Mouse (Mus musculus) forebrain, embryonic 16.5 days (tissue): ENCODE measurements at regions not wholly inside any gene's neighbourhood (a gene's known extent, or its start where the extent isn't known, plus 50 kb on each side); places are given as distances from the start of the nearest gene placed in this dataset.
A peak's percentile ranks its signal among the peaks of the same experiment; 100 is the strongest.

Experiments used
- ATAC-seq: fragments of 200-750 bp; cut with Nextera tagmentation; 2 replicates; pipeline ENCODE4 v1.8.0; 2017; ENCODE audit warnings: mild to moderate bottlenecking, moderate library complexity
- H3K27ac ChIP-seq: fragments of 300-500 bp; sonication (generic); 2 replicates; pipeline ENCODE4 v1.5.1; 2014; ENCODE audit warnings: low read length, control low read depth
- H3K27me3 ChIP-seq: fragments of 300-500 bp; sonication (generic); replicated peaks from 2 replicates; pipeline ENCODE4 v1.6.1; 2014; ENCODE audit warnings: low read length; ENCODE audit not compliant: control insufficient read depth, insufficient read depth
- H3K36me3 ChIP-seq: fragments of 300-500 bp; sonication (generic); 2 replicates; pipeline ENCODE4 v1.6.1; 2014; ENCODE audit not compliant: control insufficient read depth, insufficient read depth
- H3K4me1 ChIP-seq: fragments of 300-500 bp; sonication (generic); replicated peaks from 2 replicates; pipeline ENCODE4 v1.6.1; 2014; ENCODE audit warnings: low read length; ENCODE audit not compliant: control insufficient read depth, insufficient read depth
- H3K4me2 ChIP-seq: fragments of 300-500 bp; sonication (generic); 2 replicates; pipeline ENCODE4 v1.6.1; 2014; ENCODE audit warnings: mild to moderate bottlenecking, low read length, control low read depth
- H3K4me3 ChIP-seq: fragments of 300-500 bp; sonication (generic); replicated peaks from 2 replicates; pipeline ENCODE4 v1.5.1; 2014; ENCODE audit warnings: mild to moderate bottlenecking, low read length, control low read depth
- H3K9ac ChIP-seq: fragments of 300-500 bp; sonication (generic); replicated peaks from 2 replicates; pipeline ENCODE4 v1.6.1; 2014; ENCODE audit warnings: low read depth, low read length, control low read depth
- H3K9me3 ChIP-seq: fragments of 300-500 bp; sonication (generic); 2 replicates; pipeline ENCODE4 v1.6.1; 2016; ENCODE audit warnings: low read length; ENCODE audit not compliant: control insufficient read depth
- WGBS: fragments of 180-500 bp; shearing (Covaris S2); extraction: QIAGEN DNeasy Blood & Tissue Kit; methylation state at CpG from one replicate; pipeline ENCODE4 v1.1.7; 2014; 5-methylcytosine and 5-hydroxymethylcytosine counted together

DNA sequence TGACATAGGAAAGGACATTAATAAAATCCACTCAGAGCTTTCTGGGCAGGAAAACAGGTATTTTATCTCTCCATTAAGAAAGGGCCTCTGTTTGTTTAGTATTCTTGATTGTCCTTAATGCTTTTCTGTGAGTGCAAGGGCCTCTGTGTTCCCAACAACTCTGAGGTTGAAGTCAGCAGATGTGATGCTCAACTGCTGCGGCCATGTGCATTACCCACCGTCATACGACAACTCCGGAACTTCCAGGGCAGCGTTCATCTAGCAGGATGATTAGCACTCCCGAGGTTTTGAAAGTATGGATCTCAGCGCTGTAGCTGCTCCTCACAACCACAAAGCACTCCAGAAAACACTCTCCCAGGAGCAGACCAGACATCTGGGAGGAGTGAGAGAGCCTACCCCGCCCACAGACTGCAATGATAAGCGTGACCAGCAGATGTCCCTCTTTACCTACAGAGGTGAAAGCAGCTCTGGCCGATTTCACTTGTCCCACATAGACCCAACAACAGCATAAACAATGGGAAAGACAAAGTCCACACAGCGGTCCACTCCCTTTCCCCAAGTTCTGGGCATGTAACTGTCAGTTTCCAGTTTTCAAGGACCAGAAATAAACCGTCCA, 1719.7 kb upstream of the Impad1 start:
- Histone ChIP-seq H3K9me3 (no peaks in the 10 kb centered on the region), H3K27me3 (no peaks in the 10 kb centered on the region), H3K9ac (no peak overlapping the region), H3K4me3 (peak overlapping the region; percentile 20), H3K4me2 (peak overlapping the region; percentile 45), H3K27ac (no peak overlapping the region), H3K4me1 (peaks cover 9% of the 10 kb centered on the region), H3K36me3 (no peaks in the 10 kb centered on the region)
- peak; percentile 85 for ATAC-seq
- WGBS: 19% methylated on average over 12 of the region's 12 CpGs

DNA sequence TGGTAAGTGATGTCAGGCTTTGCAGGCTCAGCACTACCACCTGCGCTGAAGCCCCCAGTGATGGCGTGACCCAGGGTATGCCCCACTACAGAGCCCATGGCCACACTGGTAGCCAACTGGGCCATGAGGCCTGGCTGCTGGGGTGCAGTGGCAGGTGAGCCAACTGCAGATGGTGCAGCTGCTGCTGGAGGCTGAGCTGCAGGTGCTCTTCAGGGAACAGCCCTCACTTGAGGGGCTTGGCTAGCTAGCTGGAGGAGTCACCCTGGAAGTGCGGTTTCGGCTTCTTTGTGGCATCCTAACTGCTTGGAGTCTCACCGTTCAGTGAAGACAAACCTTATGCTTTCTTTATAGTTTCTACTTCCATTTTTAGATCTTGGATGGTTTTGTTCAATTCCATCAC, 1714.9 kb upstream of the Impad1 start:
- Histone ChIP-seq H3K9ac (no peak overlapping the region), H3K4me2 (no peak overlapping the region), H3K9me3 (no peaks in the 10 kb centered on the region), H3K27ac (no peak overlapping the region), H3K27me3 (no peaks in the 10 kb centered on the region), H3K4me3 (no peak overlapping the region), H3K36me3 (no peaks in the 10 kb centered on the region), H3K4me1 (peaks cover under 1% of the 10 kb centered on the region; the same call in 1 of the 2 replicates)
- no peak for ATAC-seq
- over 99% methylated on average over 5 of the region's 5 CpGs for WGBS
